Mouse (Mus musculus): ENCODE measurements at regions not wholly inside any gene's neighbourhood (a gene's known extent, or its start where the extent isn't known, plus 50 kb on each side); places are given as distances from the start of the nearest gene placed in this dataset.

GRCm38 (mm10) chr12:54282281-54282921 is 78.7 kb upstream of the Egln3 start:
- no peak for DNase-seq (ENCODE audit: low read depth in 2 of 2, low spot score in 2 of 2)

GRCm38 (mm10) chr12:54280457-54280856 is 76.8 kb upstream of the Egln3 start:
- DNase-seq (ENCODE audit: low read depth in 2 of 2, low spot score in 2 of 2) = no peak

DNA sequence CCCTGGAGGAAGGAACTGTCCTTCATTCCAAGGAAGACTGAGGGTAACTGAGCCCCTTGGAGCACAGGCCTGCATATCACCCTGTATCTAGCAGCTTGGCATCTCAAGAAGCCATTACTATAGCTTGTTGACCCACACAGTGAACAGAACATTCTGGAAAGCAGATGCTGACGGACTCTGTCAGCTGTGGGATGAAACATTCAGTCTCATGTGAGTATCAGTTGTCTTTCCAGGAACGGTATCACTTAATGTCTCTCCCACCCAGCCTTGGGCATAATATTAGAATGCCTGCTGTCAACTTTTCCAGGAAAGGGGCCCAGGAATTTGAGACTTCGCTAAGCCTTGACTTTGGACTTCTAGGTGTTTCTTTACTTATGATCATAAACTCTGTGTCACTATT is 76.3 kb upstream of the Egln3 start:
- no peak for DNase-seq (ENCODE audit: low read depth in 2 of 2, low spot score in 2 of 2)

DNA sequence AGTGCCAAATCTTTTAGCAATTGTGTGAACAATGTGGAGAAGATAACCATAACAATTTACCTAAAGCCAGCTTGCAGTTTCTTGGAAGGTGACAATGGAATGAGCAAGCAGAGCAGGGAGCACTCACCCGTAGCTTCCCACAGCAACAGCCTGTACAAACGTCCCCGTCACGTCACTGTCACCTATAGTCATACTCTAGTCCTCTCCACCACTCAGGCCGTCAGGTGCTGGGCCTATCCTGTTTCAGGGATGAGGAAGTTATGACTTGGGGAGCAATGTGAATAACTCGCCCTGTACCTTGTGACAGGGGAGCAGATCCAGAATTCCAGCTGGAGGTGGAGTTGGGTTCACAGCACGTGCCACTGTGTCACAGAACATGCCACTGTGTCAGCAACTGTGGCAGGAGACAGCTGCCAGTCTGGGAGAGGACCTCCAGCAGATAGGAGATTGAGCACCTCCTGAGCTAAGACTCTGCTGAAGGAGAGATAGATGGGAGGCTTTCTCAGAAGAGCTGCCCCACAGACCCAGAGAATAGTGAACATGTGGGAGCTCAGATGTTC is 73.4 kb upstream of the Egln3 start:
- no peak for DNase-seq (ENCODE audit: low read depth in 2 of 2, low spot score in 2 of 2)

- DNase-seq (ENCODE audit: low read depth in 2 of 2, low spot score in 2 of 2) = no peak
Measured at GRCm38 (mm10) chr12:54273506-54273905, 69.8 kb upstream of the Egln3 start.

DNA sequence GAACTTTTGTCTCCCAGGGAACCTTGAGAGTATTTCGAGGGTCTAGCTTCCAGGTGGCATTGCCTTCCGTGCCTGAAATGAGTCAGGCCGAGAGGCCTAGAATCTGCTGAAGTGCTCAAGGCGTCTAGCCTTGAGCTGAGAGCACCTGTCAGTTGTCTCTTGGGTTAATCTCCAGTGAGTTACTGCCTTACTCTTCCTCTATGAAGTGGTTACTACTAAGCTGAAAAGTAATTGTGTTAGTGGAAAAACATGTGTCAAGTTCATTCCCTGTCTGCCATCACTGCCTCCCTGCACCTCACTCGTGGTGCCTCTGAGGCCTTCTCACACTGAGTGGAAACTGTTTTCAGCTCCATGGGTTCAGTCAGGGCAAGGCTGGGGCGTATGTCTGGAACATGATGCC is 69.0 kb upstream of the Egln3 start:
- no peak for DNase-seq (ENCODE audit: low read depth in 2 of 2, low spot score in 2 of 2)

DNA sequence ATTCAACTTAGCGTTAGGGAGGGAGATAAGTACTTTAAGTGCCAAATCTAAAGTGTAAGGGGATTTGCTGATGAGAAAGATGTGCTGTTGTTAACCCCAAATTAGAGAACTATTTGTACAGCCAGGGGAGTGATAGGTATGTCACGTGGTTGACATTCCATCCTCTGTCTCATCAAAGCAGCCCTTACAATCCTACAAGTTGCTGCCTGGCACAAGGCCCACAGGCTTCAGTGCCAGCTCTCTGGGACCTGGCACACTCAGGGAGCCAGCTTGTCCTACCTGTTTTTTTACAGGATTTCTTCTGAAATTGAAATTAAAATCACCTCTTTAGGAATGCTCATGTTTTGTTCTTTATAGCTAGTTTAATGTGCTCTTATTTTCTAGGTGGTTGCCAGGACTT is 68.6 kb upstream of the Egln3 start:
- DNase-seq (ENCODE audit: low read depth in 2 of 2, low spot score in 2 of 2) = no peak

GRCm38 (mm10) chr12:54265852-54266251 is 62.2 kb upstream of the Egln3 start:
- DNase-seq (ENCODE audit: low read depth in 2 of 2, low spot score in 2 of 2) = no peak

DNA sequence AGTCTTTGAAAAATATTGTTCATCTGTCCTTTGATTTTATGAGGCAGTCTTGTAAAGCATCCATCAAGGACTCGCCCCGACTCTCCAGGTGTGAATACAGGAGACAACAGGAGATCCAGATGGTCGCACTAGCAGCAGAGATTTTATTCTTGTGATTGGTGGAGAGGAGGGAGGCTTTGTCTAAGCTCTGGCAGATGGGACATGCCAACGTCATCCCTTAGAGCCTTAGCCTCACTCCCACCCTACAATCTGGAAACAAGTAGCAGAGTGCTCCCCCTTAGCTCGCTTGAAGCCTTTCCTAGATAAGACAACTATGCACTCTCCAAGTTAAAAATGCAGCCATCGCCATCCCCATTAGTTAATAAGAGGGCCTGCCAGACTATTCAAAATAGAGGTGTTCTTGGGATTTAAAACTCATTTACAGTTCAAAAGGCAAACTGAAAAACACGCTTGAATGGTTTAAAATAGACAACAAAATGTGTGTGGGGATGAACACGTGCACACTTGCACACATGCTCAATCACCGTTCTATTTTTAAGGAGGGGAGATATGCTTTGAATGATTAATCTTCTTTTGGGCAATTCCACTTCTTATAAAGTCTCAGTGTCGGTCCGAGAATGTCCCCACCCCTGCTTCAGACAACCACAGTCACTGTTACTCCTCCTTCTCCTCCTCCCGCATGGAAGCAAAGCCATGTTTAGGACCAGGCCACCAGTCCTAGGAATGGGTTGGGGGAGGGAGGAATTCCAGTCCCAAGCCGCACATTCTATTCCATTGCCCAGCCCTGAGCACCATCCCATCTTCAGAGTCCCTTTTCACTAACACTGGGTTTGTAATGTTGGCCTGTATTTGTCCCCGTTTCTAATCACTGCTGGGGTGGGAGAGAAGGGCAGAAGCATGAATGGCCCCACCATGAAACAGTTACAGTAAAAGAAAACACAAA is 61.5 kb upstream of the Egln3 start:
- no peak for DNase-seq (ENCODE audit: low read depth in 2 of 2, low spot score in 2 of 2)

- no peak for DNase-seq (ENCODE audit: low read depth in 2 of 2, low spot score in 2 of 2)
Measured at GRCm38 (mm10) chr12:54264418-54264733, 60.7 kb upstream of the Egln3 start.

GRCm38 (mm10) chr12:54263733-54264417 is 60.2 kb upstream of the Egln3 start:
- no peak for DNase-seq (ENCODE audit: low read depth in 2 of 2, low spot score in 2 of 2)

DNA sequence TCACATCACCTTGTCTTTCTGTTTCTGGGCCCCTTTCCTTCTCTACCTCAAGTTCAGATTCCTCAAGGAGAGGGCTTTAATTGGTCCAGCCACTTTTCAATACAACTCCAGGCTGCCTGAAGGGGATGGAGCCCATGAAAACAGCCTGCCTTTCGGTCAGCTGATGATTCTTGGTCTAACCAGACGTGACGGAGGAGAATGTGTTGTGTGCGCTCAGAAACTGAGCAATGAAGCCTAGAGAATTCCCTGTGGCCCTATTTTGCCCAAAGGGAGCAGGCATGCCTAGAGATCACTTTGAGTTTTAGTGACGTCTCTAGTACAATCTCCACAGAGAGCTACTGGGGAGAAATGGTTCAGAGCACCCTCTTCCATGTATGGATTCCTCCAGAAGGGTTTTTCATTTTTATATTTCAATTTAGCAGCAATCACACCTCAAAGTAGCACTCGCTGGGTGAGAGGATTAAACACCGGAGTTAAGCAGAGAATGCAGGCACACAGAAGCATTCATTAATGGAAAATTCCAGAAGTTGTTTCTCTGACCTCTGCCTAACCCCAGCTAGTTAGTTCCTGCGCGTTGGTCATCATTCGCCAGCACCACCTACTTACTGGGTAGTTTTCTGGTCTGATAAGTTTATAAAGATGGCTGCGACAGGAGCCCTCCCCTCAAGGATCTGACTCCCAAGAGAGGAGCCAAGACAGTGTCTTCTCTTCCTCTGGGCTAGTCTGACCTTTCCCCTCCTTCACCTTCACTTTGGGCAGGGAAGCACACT is 58.8 kb upstream of the Egln3 start:
- DNase-seq (ENCODE audit: low read depth in 2 of 2, low spot score in 2 of 2) = no peak

DNA sequence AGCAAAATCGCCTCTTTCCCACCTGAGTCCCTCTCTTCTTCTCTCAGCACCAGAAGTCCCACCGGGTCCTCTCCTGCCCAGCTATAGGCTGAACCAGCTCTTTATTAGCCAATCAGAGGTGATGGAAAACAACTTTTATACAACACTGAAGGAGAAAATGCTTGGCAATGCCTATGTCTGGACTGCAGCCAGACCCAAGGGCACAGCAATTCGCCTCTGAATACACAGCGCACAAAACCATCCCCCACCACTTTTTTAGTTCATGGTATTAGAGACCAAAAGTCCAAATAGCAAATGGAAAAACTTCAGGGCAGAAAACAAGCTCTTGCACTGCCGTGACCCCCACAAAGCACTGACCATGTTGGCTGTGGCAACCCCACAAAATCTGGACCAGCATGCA is 57.8 kb upstream of the Egln3 start:
- no peak for DNase-seq (ENCODE audit: low read depth in 2 of 2, low spot score in 2 of 2)

GRCm38 (mm10) chr12:54260502-54260901 is 56.8 kb upstream of the Egln3 start:
- no peak for DNase-seq (ENCODE audit: low read depth in 2 of 2, low spot score in 2 of 2)

- DNase-seq (ENCODE audit: low read depth in 2 of 2, low spot score in 2 of 2) = no peak
Measured at GRCm38 (mm10) chr12:54257776-54258433, 54.2 kb upstream of the Egln3 start.

DNA sequence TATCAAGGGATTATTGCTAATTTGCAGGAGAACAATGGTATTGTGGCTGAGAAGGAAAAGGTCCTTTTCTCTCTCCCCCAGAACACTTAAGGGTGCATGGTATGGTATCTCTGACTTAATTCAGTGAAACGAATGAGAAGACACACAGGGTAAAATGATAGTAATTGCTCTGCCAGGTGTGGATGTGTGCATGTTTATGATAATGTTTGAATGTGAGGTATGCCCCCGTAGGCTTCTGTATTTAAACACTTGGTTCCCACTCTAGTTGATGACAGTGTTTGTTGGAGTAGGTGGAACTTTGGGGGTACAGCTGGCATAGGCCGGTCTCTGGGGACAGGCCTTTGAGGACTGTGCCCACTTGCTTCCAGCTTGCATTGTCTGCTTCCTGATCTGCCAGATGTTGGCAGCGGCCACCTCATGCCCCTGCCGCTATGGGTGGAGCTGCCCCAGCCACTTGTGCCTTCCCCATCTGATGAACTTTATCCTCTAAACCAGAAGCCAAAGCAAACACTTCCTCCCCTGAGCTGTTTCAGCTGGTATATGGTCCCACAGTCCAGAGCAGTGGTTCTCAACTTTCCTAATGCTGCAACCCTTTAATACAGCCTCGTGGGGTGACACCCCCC is 53.0 kb upstream of the Egln3 start:
- DNase-seq (ENCODE audit: low read depth in 2 of 2, low spot score in 2 of 2) = no peak

Measured in CD8-positive naive resting alpha-beta T cell, adult 2 months (primary cell).